Mouse (Mus musculus): ENCODE results near the gene Tcl1b5. TPM values are rescaled to one million over a fixed set of nuclear protein-coding genes. Genes with fewer than 3 reads are reported as not detected.
"Not testable (repeated sequence)": the region's sequence is repeated elsewhere in the genome, so short reads cannot be mapped to it uniquely, and the experiment has no call there.

The Tcl1b5 gene
- polyA plus RNA-seq, 1 experiment from 2014 or later: not detected

DNA sequence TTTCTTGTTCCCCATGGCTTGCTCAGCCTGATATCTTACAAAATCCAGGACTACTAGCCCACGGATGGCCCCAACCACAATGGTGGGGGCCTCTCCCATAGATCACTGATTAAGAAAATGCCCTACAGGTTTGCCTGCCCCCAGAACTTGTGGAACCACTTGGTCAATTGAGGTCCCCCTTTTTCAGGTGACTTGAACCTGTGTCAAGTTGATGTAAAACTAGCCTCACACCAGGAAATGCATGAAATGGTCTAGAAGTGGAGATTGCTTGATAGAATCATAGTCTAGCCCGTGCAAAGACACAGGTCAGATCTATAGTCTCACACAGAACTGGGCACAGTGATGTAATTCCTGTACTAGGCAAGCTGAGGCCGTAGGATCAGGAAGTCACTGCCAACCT, 30.4 kb upstream of the Tcl1b5 start, which contains the start of gene Tcl1b2:
Gene Tcl1b2, plus strand, starts transcription at position 301 of the 400 bp plus-strand sequence.
- WGBS: 55% methylated on average over 3 of the region's 3 CpGs
- H3K36me3 ChIP-seq (ENCODE audit: control insufficient read depth, insufficient read depth, low read length): no peaks in the 10 kb centered on the region
- H3K27me3 ChIP-seq (replicated peaks; ENCODE audit: control insufficient read depth, insufficient read depth, low read length): no peaks in the 10 kb centered on the region
- no peaks in the 10 kb centered on the region for H3K4me1 ChIP-seq (replicated peaks; ENCODE audit: control insufficient read depth, insufficient read depth, low read length)
- no peaks in the 10 kb centered on the region for H3K9me3 ChIP-seq (ENCODE audit: control insufficient read depth, low read length)
- H3K9ac ChIP-seq (ENCODE audit: low read depth, low read length): no peak within 1 kb of the TSS
- no peak within 1 kb of the TSS for H3K4me3 ChIP-seq (ENCODE audit: low read depth, low read length)
- H3K27ac ChIP-seq (ENCODE audit: low read depth, low read length): no peak within 1 kb of the TSS
- H3K4me2 ChIP-seq: no peak within 1 kb of the TSS
- ATAC-seq (replicated peaks; ENCODE audit: low FRiP score): no peak
- no peak for DNase-seq (ENCODE audit: low spot score)

DNA sequence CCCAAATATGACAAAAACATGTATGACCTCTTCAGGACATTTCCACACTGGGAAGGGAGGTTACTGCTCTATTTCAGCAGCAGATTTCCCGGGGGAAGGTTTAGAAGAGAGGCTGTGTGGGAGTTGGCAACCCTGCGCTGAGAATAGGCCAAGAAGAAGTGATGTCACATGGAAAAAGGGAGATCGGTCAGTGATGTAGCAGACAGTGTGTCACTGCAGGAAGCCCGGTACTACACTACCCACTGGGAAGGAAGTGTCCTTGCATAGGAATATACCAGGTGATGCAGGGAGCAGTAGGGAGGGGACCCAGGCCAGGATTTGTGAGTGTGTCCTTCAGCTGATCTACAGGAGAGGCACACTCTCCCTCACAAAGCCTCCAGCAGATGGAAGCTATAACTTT, 20.9 kb upstream of the Tcl1b5 start:
- ATAC-seq (replicated peaks; ENCODE audit: low FRiP score); H3K27ac ChIP-seq (ENCODE audit: low read depth, low read length); H3K36me3 ChIP-seq (ENCODE audit: control insufficient read depth, insufficient read depth, low read length); H3K9me3 ChIP-seq (ENCODE audit: control insufficient read depth, low read length); DNase-seq (ENCODE audit: low spot score); H3K27me3 ChIP-seq (replicated peaks; ENCODE audit: control insufficient read depth, insufficient read depth, low read length); H3K4me1 ChIP-seq (replicated peaks; ENCODE audit: control insufficient read depth, insufficient read depth, low read length); H3K4me2 ChIP-seq; H3K9ac ChIP-seq (ENCODE audit: low read depth, low read length); H3K4me3 ChIP-seq (ENCODE audit: low read depth, low read length): not testable (repeated sequence)
- 59% methylated on average over 4 of the region's 4 CpGs for WGBS

DNA sequence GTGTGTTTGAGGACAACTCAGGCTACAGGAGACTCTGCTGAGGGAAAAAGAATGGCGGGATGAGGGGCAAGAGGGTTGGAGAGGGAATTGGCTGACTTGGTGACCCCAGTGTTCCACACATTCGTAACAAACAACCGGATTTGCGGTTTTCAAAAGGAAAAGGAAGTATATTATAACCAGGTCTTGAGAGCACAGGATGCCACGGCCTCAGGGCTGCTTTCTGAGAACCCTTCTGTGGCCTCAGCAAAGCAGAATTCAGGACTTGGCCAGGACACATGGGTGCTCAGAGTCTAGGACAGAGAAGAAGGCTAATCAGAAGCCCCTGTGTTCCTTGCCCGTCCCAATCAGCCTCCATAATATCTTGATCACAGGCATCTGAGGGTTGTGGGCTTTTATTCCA, 17.3 kb upstream of the Tcl1b5 start:
- no peak overlapping the region for H3K27ac ChIP-seq (ENCODE audit: low read depth, low read length)
- no peak for DNase-seq (ENCODE audit: low spot score)
- H3K9me3 ChIP-seq (ENCODE audit: control insufficient read depth, low read length): no peaks in the 10 kb centered on the region
- 62% methylated on average over 6 of the region's 6 CpGs for WGBS
- ATAC-seq (replicated peaks; ENCODE audit: low FRiP score): no peak
- no peak overlapping the region for H3K9ac ChIP-seq (ENCODE audit: low read depth, low read length)
- no peak overlapping the region for H3K4me3 ChIP-seq (ENCODE audit: low read depth, low read length)
- H3K4me1 ChIP-seq (replicated peaks; ENCODE audit: control insufficient read depth, insufficient read depth, low read length): no peaks in the 10 kb centered on the region
- H3K27me3 ChIP-seq (replicated peaks; ENCODE audit: control insufficient read depth, insufficient read depth, low read length): no peaks in the 10 kb centered on the region
- H3K36me3 ChIP-seq (ENCODE audit: control insufficient read depth, insufficient read depth, low read length): no peaks in the 10 kb centered on the region
- no peak overlapping the region for H3K4me2 ChIP-seq

DNA sequence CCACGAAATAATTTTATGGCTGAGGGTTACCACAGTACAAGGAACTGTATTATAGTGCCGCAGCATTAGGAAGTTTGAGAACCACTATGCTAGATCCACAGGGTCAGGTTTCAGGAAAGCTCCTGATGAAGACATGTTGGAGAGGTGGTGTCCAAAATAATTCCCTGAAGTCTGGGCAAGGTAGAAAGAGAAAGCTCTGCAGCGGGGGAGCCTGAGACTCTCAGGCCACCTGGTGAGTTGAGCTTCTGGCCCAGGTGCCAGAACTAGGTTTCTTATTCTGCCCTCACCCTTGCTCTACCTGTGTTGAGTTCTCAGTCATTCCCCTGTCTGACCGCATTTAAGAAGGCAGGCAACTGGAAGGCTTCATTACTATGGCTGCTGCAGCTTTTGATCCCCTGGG, 16.8 kb upstream of the Tcl1b5 start, which contains the start of gene Tcl1b1:
Gene Tcl1b1, plus strand, starts transcription at position 301 of the 400 bp plus-strand sequence.
- WGBS: 71% methylated on average over 4 of the region's 4 CpGs
- no peak within 1 kb of the TSS for H3K9ac ChIP-seq (ENCODE audit: low read depth, low read length)
- no peak within 1 kb of the TSS for H3K4me3 ChIP-seq (ENCODE audit: low read depth, low read length)
- no peaks in the 10 kb centered on the region for H3K4me1 ChIP-seq (replicated peaks; ENCODE audit: control insufficient read depth, insufficient read depth, low read length)
- H3K27ac ChIP-seq (ENCODE audit: low read depth, low read length): no peak within 1 kb of the TSS
- DNase-seq (ENCODE audit: low spot score) (no peak), ATAC-seq (replicated peaks; ENCODE audit: low FRiP score) (no peak)
- H3K4me2 ChIP-seq: no peak within 1 kb of the TSS
- H3K27me3 ChIP-seq (replicated peaks; ENCODE audit: control insufficient read depth, insufficient read depth, low read length): no peaks in the 10 kb centered on the region
- no peaks in the 10 kb centered on the region for H3K36me3 ChIP-seq (ENCODE audit: control insufficient read depth, insufficient read depth, low read length)
- H3K9me3 ChIP-seq (ENCODE audit: control insufficient read depth, low read length): no peaks in the 10 kb centered on the region

DNA sequence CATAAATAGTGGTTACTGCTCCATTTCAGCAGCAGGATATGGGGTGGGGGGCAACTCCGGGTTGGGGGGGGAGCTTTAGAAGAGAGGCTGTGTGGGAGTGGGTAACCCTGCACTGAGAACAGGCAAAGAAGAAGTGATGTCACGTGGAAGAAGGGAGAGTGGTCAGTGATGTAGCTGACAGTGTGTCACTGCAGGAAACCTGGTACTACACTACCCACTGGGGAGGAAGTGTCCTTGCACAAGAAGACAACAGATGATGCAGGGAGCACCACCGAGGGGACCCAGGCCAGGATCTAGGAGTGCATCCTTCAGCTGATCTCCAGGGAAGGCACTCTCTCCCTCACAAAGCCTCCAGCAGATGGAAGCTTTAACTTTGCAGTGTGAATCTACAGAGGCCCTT, 9.4 kb upstream of the Tcl1b5 start:
- no peak overlapping the region for H3K27ac ChIP-seq (ENCODE audit: low read depth, low read length)
- H3K27me3 ChIP-seq (replicated peaks; ENCODE audit: control insufficient read depth, insufficient read depth, low read length): no peaks in the 10 kb centered on the region
- 57% methylated on average over 3 of the region's 3 CpGs for WGBS
- no peak overlapping the region for H3K9ac ChIP-seq (ENCODE audit: low read depth, low read length)
- H3K4me2 ChIP-seq: no peak overlapping the region
- ATAC-seq (replicated peaks; ENCODE audit: low FRiP score) (no peak), DNase-seq (ENCODE audit: low spot score) (no peak)
- no peaks in the 10 kb centered on the region for H3K4me1 ChIP-seq (replicated peaks; ENCODE audit: control insufficient read depth, insufficient read depth, low read length)
- no peak overlapping the region for H3K4me3 ChIP-seq (ENCODE audit: low read depth, low read length)
- no peaks in the 10 kb centered on the region for H3K9me3 ChIP-seq (ENCODE audit: control insufficient read depth, low read length)
- no peaks in the 10 kb centered on the region for H3K36me3 ChIP-seq (ENCODE audit: control insufficient read depth, insufficient read depth, low read length)

DNA sequence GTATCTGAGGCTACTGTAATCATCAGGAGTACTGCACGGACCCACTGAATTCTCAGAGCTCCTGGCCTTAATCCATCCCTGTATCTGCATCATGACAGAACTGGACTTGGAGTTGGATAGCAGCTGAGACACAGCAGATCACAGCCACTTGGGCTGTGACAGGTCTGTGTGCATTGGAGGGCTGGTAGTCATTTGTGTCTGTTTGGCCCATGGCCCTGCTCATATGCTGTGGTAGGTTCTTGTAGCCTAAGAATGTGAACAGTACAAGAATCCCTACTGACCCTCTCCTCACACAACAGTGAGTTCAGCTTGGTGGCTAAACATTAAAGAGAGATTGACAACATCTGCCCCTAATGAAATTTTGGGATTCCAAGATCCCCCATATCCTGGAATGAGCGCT, 2.8 kb upstream of the Tcl1b5 start:
- 60% methylated on average over 2 of the region's 2 CpGs for WGBS
- no peak for DNase-seq (ENCODE audit: low spot score)

DNA sequence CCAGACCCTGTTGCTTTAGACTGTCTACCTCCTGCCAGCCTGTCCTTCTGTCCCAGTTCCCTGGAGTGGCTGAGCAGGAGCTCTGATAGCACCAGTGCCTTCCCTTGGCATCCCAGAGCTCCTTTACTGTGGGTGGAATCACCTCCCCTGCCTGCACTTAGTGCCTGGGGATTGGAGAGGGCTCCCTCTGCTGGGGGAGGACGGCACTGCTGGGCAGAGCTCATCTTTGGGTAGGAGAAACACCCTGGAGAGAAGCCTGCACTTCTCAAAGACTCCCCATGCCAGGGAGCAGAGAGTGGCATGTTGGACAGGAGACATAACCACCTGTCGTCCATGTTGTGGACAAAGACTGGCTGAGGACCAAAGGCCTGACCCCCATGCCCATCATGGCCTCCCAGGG, 1.8 kb upstream of the Tcl1b5 start:
- not testable (repeated sequence) for H3K9ac ChIP-seq (ENCODE audit: low read depth, low read length); H3K4me2 ChIP-seq; H3K36me3 ChIP-seq (ENCODE audit: control insufficient read depth, insufficient read depth, low read length); DNase-seq (ENCODE audit: low spot score); H3K27me3 ChIP-seq (replicated peaks; ENCODE audit: control insufficient read depth, insufficient read depth, low read length); H3K4me3 ChIP-seq (ENCODE audit: low read depth, low read length); H3K9me3 ChIP-seq (ENCODE audit: control insufficient read depth, low read length); H3K4me1 ChIP-seq (replicated peaks; ENCODE audit: control insufficient read depth, insufficient read depth, low read length); H3K27ac ChIP-seq (ENCODE audit: low read depth, low read length); ATAC-seq (replicated peaks; ENCODE audit: low FRiP score)
- 17% methylated on average over 2 of the region's 2 CpGs for WGBS

More for the DNA sequence above, 2.8 kb upstream of the Tcl1b5 start:
- H3K27ac ChIP-seq (ENCODE audit: low read depth, low read length): no peak overlapping the region
- no peaks in the 10 kb centered on the region for H3K27me3 ChIP-seq (replicated peaks; ENCODE audit: control insufficient read depth, insufficient read depth, low read length)
- H3K36me3 ChIP-seq (ENCODE audit: control insufficient read depth, insufficient read depth, low read length): no peaks in the 10 kb centered on the region
- no peak for ATAC-seq (replicated peaks; ENCODE audit: low FRiP score)
- H3K4me1 ChIP-seq (replicated peaks; ENCODE audit: control insufficient read depth, insufficient read depth, low read length): no peaks in the 10 kb centered on the region
- H3K4me3 ChIP-seq (ENCODE audit: low read depth, low read length): no peak overlapping the region
- H3K9me3 ChIP-seq (ENCODE audit: control insufficient read depth, low read length): no peaks in the 10 kb centered on the region
- H3K4me2 ChIP-seq: no peak overlapping the region
- H3K9ac ChIP-seq (ENCODE audit: low read depth, low read length): no peak overlapping the region

DNA sequence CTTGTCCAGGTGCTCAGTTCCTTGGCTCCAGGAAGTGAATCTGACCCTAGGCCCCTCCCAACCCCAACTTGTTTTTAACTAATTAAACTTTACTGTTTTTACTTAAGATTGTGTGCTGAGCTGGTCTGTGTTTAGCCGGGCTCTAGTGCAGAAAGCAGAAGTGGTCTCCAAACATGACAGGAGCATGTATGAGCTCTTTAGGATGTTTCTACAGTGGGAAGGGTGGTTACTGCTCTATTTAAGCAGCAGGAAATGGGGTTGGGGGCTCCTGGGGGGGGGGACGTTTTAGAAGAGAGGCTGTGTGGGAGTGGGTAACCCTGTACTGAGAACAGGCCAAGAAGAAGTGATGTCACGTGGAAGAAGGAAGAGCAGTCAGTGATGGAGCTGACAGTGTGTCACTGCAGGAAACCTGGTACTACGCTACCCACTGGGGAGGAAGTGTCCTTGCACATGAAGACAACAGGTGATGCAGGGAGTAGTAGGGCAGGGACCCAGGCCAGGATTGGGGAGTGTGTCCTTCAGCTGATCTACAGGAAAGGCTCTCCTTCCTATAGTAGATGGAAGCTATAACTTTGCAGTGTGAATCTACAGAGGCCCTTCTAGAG, 5.0 kb downstream of the Tcl1b5 start:
- H3K4me3 ChIP-seq (ENCODE audit: low read depth, low read length); H3K27ac ChIP-seq (ENCODE audit: low read depth, low read length); H3K9ac ChIP-seq (ENCODE audit: low read depth, low read length); H3K36me3 ChIP-seq (ENCODE audit: control insufficient read depth, insufficient read depth, low read length); H3K4me2 ChIP-seq; H3K4me1 ChIP-seq (replicated peaks; ENCODE audit: control insufficient read depth, insufficient read depth, low read length); H3K27me3 ChIP-seq (replicated peaks; ENCODE audit: control insufficient read depth, insufficient read depth, low read length); H3K9me3 ChIP-seq (ENCODE audit: control insufficient read depth, low read length); ATAC-seq (replicated peaks; ENCODE audit: low FRiP score); DNase-seq (ENCODE audit: low spot score): not testable (repeated sequence)
- 45% methylated on average over 4 of the region's 4 CpGs for WGBS

DNA sequence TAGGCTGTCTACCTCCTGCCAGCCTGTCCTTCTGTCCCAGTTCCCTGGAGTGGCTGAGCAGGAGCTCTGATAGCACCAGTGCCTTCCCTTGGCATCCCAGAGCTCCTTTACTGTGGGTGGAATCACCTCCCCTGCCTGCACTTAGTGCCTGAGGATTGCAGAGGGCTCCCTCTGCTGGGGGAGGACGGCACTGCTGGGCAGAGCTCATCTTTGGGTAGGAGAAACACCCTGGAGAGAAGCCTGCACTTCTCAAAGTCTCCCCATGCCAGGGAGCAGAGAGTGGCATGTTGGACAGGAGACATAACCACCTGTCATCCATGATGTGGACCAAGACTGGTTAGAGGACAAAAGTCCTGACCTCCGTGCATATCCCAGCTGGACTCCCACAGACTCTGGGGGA, 12.8 kb downstream of the Tcl1b5 start:
- H3K4me2 ChIP-seq; H3K9ac ChIP-seq (ENCODE audit: low read depth, low read length); H3K9me3 ChIP-seq (ENCODE audit: control insufficient read depth, low read length); H3K36me3 ChIP-seq (ENCODE audit: control insufficient read depth, insufficient read depth, low read length); DNase-seq (ENCODE audit: low spot score); H3K27me3 ChIP-seq (replicated peaks; ENCODE audit: control insufficient read depth, insufficient read depth, low read length); H3K4me1 ChIP-seq (replicated peaks; ENCODE audit: control insufficient read depth, insufficient read depth, low read length); H3K4me3 ChIP-seq (ENCODE audit: low read depth, low read length); ATAC-seq (replicated peaks; ENCODE audit: low FRiP score); H3K27ac ChIP-seq (ENCODE audit: low read depth, low read length): not testable (repeated sequence)
- 21% methylated on average over 2 of the region's 2 CpGs for WGBS

Data from liver, embryonic 11.5 days (tissue).